Mouse (Mus musculus) hindbrain, postnatal 0 days (tissue): ENCODE measurements around the gene Ccl8. TPM values are rescaled to one million over a fixed set of nuclear protein-coding genes. Genes with fewer than 3 reads are reported as not detected.

Source experiments
- ATAC-seq: fragments of 200-750 bp; cut with Nextera tagmentation; 2 replicates; pipeline ENCODE4 v1.8.0; 2017; ENCODE audit warnings: mild to moderate bottlenecking, moderate TSS enrichment, moderate library complexity
- DNase-seq: peaks from one replicate; pipeline ENCODE4 v3.0.0-alpha.2; 2015; ENCODE audit warnings: low spot score
- H3K27ac ChIP-seq: fragments of 300-500 bp; sonication (generic); 2 replicates; pipeline ENCODE4 v1.5.1; 2014; ENCODE audit warnings: mild to moderate bottlenecking
- H3K27me3 ChIP-seq: fragments of 300-500 bp; sonication (generic); 2 replicates; pipeline ENCODE4 v1.6.1; 2014; ENCODE audit warnings: low read length, mixed read lengths; ENCODE audit not compliant: insufficient read depth
- H3K36me3 ChIP-seq: fragments of 300-500 bp; sonication (generic); 2 replicates; pipeline ENCODE4 v1.6.1; 2014; ENCODE audit warnings: low read length, mixed read lengths; ENCODE audit not compliant: insufficient read depth
- H3K4me1 ChIP-seq: fragments of 300-500 bp; sonication (generic); 2 replicates; pipeline ENCODE4 v1.6.1; 2014; ENCODE audit warnings: antibody characterized with exemption, low read length, mixed read lengths; ENCODE audit not compliant: insufficient read depth
- H3K4me2 ChIP-seq: fragments of 300-500 bp; sonication (generic); 2 replicates; pipeline ENCODE4 v1.6.1; 2014; ENCODE audit warnings: low read depth, mild to moderate bottlenecking, low read length, moderate library complexity, mixed read lengths
- H3K4me3 ChIP-seq: fragments of 300-500 bp; sonication (generic); 2 replicates; pipeline ENCODE4 v1.5.1; 2014; ENCODE audit warnings: low read length
- H3K9ac ChIP-seq: fragments of 300-500 bp; sonication (generic); replicated peaks from 2 replicates; pipeline ENCODE4 v1.6.1; 2014; ENCODE audit warnings: mild to moderate bottlenecking, low read length, moderate library complexity, mixed read lengths
- H3K9me3 ChIP-seq: fragments of 300-500 bp; sonication (generic); 2 replicates; pipeline ENCODE4 v1.6.1; 2016; ENCODE audit warnings: low read length, mixed read lengths
- CTCF ChIP-seq: IDR thresholded peaks from 2 replicates; pipeline ENCODE4 v1.5.1; 2016; ENCODE audit warnings: antibody characterized with exemption, control low read depth, low read depth
- WGBS: fragments of 180-500 bp; shearing (Covaris S2); extraction: QIAGEN DNeasy Blood & Tissue Kit; methylation state at CpG from one replicate; pipeline ENCODE4 v1.1.7; 2014; 5-methylcytosine and 5-hydroxymethylcytosine counted together
- polyA plus RNA-seq: library from polyadenylated mRNA; unstranded; fragments of >200 nt; fragmentation: Nextera tagmentation; extraction: Ambion mirVana; gene quantifications from 2 replicates; pipeline ENCODE4 v1.2.1, GENCODE M21; 2015
- total RNA-seq: library from RNA; depleted of rRNA; stranded (reverse); fragments of >200 nt; gene quantifications from 2 replicates; pipeline ENCODE4 v1.2.3, GENCODE M21; 2014

Ccl8 gene
- total and polyA plus RNA-seq, 2 experiments from 2014 or later, result 0.43 TPM; not detected in 1

GRCm38 (mm10) chr11:82078136-82078730 lies 36.8 kb upstream of the Ccl8 start:
- Histone ChIP-seq H3K36me3 (no peaks in the 10 kb centered on the region), H3K4me3 (no peak overlapping the region), H3K4me1 (no peaks in the 10 kb centered on the region), H3K27me3 (no peaks in the 10 kb centered on the region), H3K9ac (no peak overlapping the region), H3K27ac (no peak overlapping the region), H3K4me2 (no peak overlapping the region), H3K9me3 (no peaks in the 10 kb centered on the region)
- no peak for ATAC-seq
- DNase-seq, result no peak
- TF ChIP-seq CTCF, result no peak

- no peaks in the 10 kb centered on the region for H3K9me3 ChIP-seq
- no peaks in the 10 kb centered on the region for H3K36me3 ChIP-seq
- H3K4me2 ChIP-seq, result no peak overlapping the region
- H3K27me3 ChIP-seq, result no peaks in the 10 kb centered on the region
- no peak overlapping the region for H3K4me3 ChIP-seq
- no peak overlapping the region for H3K27ac ChIP-seq
- no peaks in the 10 kb centered on the region for H3K4me1 ChIP-seq
- WGBS, result 80% methylated on average over 3 of the region's 3 CpGs
- DNase-seq (no peak), ATAC-seq (no peak)
- TF ChIP-seq CTCF, result no peak
- H3K9ac ChIP-seq, result no peak overlapping the region
These were observed 34.1 kb upstream of the Ccl8 start for GRCm38 (mm10) chr11:82080865-82081264.

GRCm38 (mm10) chr11:82084360-82084759 lies 30.6 kb upstream of the Ccl8 start:
- no peaks in the 10 kb centered on the region for H3K4me1 ChIP-seq
- H3K9me3 ChIP-seq, result no peaks in the 10 kb centered on the region
- H3K4me2 ChIP-seq, result no peak overlapping the region
- H3K4me3 ChIP-seq, result no peak overlapping the region
- H3K27ac ChIP-seq, result no peak overlapping the region
- no peak for ATAC-seq
- H3K27me3 ChIP-seq, result no peaks in the 10 kb centered on the region
- H3K36me3 ChIP-seq, result no peaks in the 10 kb centered on the region
- H3K9ac ChIP-seq, result no peak overlapping the region
- no peak for TF ChIP-seq CTCF
- 77% methylated on average over 3 of the region's 3 CpGs for WGBS
- DNase-seq, result no peak

GRCm38 (mm10) chr11:82099511-82100323 lies 15.3 kb upstream of the Ccl8 start:
- H3K9me3 ChIP-seq, result no peaks in the 10 kb centered on the region
- WGBS, result 85% methylated on average over 10 of the region's 10 CpGs
- ATAC-seq, result no peak
- no peak overlapping the region for H3K4me2 ChIP-seq
- H3K36me3 ChIP-seq, result no peaks in the 10 kb centered on the region
- H3K9ac ChIP-seq, result no peak overlapping the region
- no peak overlapping the region for H3K4me3 ChIP-seq
- no peak overlapping the region for H3K27ac ChIP-seq
- no peak for DNase-seq
- H3K27me3 ChIP-seq, result no peaks in the 10 kb centered on the region
- no peak for TF ChIP-seq CTCF
- no peaks in the 10 kb centered on the region for H3K4me1 ChIP-seq

GRCm38 (mm10) chr11:82101087-82101486 lies 13.9 kb upstream of the Ccl8 start:
- Histone ChIP-seq H3K9ac (no peak overlapping the region), H3K4me1 (no peaks in the 10 kb centered on the region), H3K4me2 (no peak overlapping the region), H3K27me3 (no peaks in the 10 kb centered on the region), H3K4me3 (no peak overlapping the region), H3K9me3 (no peaks in the 10 kb centered on the region), H3K36me3 (no peaks in the 10 kb centered on the region), H3K27ac (no peak overlapping the region)
- no peak for TF ChIP-seq CTCF
- ATAC-seq (no peak), DNase-seq (no peak)
- WGBS, result 81% methylated on average over 4 of the region's 4 CpGs

GRCm38 (mm10) chr11:82101529-82101928 lies 13.5 kb upstream of the Ccl8 start, which contains the start of gene Ccl12:
Gene Ccl12 (plus strand): TSS chr11:82101845.
- no peak within 1 kb of the TSS for H3K4me2 ChIP-seq
- no peak for ATAC-seq

GRCm38 (mm10) chr11:82109611-82110010 lies 5.4 kb upstream of the Ccl8 start:
- DNase-seq (no peak), ATAC-seq (no peak)
- no peaks in the 10 kb centered on the region for H3K27me3 ChIP-seq
- no peak overlapping the region for H3K4me2 ChIP-seq
- no peak overlapping the region for H3K9ac ChIP-seq
- TF ChIP-seq CTCF, result no peak
- no peak overlapping the region for H3K4me3 ChIP-seq
- no peak overlapping the region for H3K27ac ChIP-seq
- H3K9me3 ChIP-seq, result no peaks in the 10 kb centered on the region
- no peaks in the 10 kb centered on the region for H3K36me3 ChIP-seq
- H3K4me1 ChIP-seq, result no peaks in the 10 kb centered on the region

More at GRCm38 (mm10) chr11:82101529-82101928, 13.5 kb upstream of the Ccl8 start, which contains the start of gene Ccl12:
- DNase-seq, result no peak
- 63% methylated on average over 2 of the region's 2 CpGs for WGBS
- no peak within 1 kb of the TSS for H3K9ac ChIP-seq
- TF ChIP-seq CTCF, result no peak
- no peak within 1 kb of the TSS for H3K4me3 ChIP-seq
- no peaks in the 10 kb centered on the region for H3K36me3 ChIP-seq
- no peaks in the 10 kb centered on the region for H3K27me3 ChIP-seq
- H3K4me1 ChIP-seq, result no peaks in the 10 kb centered on the region
- H3K9me3 ChIP-seq, result no peaks in the 10 kb centered on the region
- H3K27ac ChIP-seq, result no peak within 1 kb of the TSS
